In genomic region chr8:64422850-64423214, GRCm38 (mm10) we compare ENCODE assay signal across 19 mouse cellular contexts.
DNase-seq lines count a peak whose midpoint lies in the region; ATAC-seq lines count a peak whose summit lies in the region.
"Had no signal": no experiment of that assay in that cellular context is flagged by ENCODE, and none has a peak within 500 bp of the region (broad histone marks: within the 10 kb centered on the region; RNA-seq: fewer than 3 reads in every experiment).

No protein-coding gene starts in this region.

- peaks cover 16% of the 10 kb centered on the region for H3K4me1 ChIP-seq in forebrain, embryonic 12.5 days
- H3K4me1 ChIP-seq in forebrain, embryonic 10.5 days, result peaks cover 20% of the 10 kb centered on the region
- peaks cover 5% of the 10 kb centered on the region for H3K4me1 ChIP-seq in neural tube, embryonic 14.5 days (ENCODE audit: control insufficient read depth, insufficient read depth, low read length)
- H3K4me1 ChIP-seq in midbrain, embryonic 15.5 days, result peaks cover 9% of the 10 kb centered on the region
- no peaks in the 10 kb centered on the region for H3K4me1 ChIP-seq in kidney, embryonic 15.5 days
- H3K4me1 ChIP-seq: heart, embryonic 15.5 days; liver, embryonic 12.5 days had no signal

- no peaks in the 10 kb centered on the region for H3K36me3 ChIP-seq in forebrain, embryonic 12.5 days (replicated peaks)
- H3K36me3 ChIP-seq in forebrain, embryonic 10.5 days (replicated peaks), result no peaks in the 10 kb centered on the region
- H3K36me3 ChIP-seq in neural tube, embryonic 14.5 days (ENCODE audit: control insufficient read depth, insufficient read depth, low read length), result no peaks in the 10 kb centered on the region
- no peaks in the 10 kb centered on the region for H3K36me3 ChIP-seq in midbrain, embryonic 15.5 days (replicated peaks)
- no peaks in the 10 kb centered on the region for H3K36me3 ChIP-seq in kidney, embryonic 15.5 days
- H3K36me3 ChIP-seq: heart, embryonic 15.5 days; limb, embryonic 13.5 days; liver, embryonic 12.5 days had no signal

- 41% methylated on average over 4 of the region's 4 CpGs for WGBS in forebrain, embryonic 12.5 days
- 62% methylated on average over 4 of the region's 4 CpGs for WGBS in forebrain, embryonic 10.5 days
- WGBS in neural tube, embryonic 14.5 days, result 38% methylated on average over 4 of the region's 4 CpGs
- 17% methylated on average over 4 of the region's 4 CpGs for WGBS in midbrain, embryonic 15.5 days
- 81% methylated on average over 4 of the region's 4 CpGs for WGBS in kidney, embryonic 15.5 days

- ATAC-seq in forebrain, embryonic 12.5 days (ENCODE audit: low FRiP score), result peak; percentile 27; the same call in 1 of the 2 replicates
- 0 out of 2 replicates have a peak, but pooled peaks have one; percentile 6 for ATAC-seq in neural tube, embryonic 14.5 days (ENCODE audit: low read depth)
- peak; percentile 52; the same call in 1 of the 2 replicates for ATAC-seq in midbrain, embryonic 15.5 days (replicated peaks)
- no peak for ATAC-seq in kidney, embryonic 15.5 days (replicated peaks; ENCODE audit: low FRiP score)
- ATAC-seq: liver, embryonic 12.5 days had no signal

- no peak overlapping the region for H3K4me2 ChIP-seq in forebrain, embryonic 12.5 days
- no peak overlapping the region for H3K4me2 ChIP-seq in neural tube, embryonic 14.5 days (ENCODE audit: low read depth, low read length)
- no peak overlapping the region for H3K4me2 ChIP-seq in midbrain, embryonic 15.5 days
- no peak overlapping the region for H3K4me2 ChIP-seq in kidney, embryonic 15.5 days
- H3K4me2 ChIP-seq: heart, embryonic 15.5 days; limb, embryonic 13.5 days; liver, embryonic 12.5 days had no signal

- no peak for DNase-seq in forebrain, embryonic 10.5 days (ENCODE audit: extremely low spot score, low spot score)
- DNase-seq in neural tube, embryonic 10.5 days (ENCODE audit: extremely low spot score, low spot score), result no peak
- no peak for DNase-seq in thymus, adult 18-20 months
- DNase-seq: adrenal gland, postnatal 14 days; cerebellum, adult 8-10 months; heart, postnatal 36 days; kidney, adult 8-10 months; kidney, postnatal 36 days; lung, adult 18-20 months; lung, postnatal 14 days; thymus, adult 2 months; thymus, postnatal 4 days had no signal

- no peaks in the 10 kb centered on the region for H3K27me3 ChIP-seq in forebrain, embryonic 12.5 days
- no peaks in the 10 kb centered on the region for H3K27me3 ChIP-seq in forebrain, embryonic 10.5 days (ENCODE audit: poor library complexity, severe bottlenecking)
- H3K27me3 ChIP-seq in neural tube, embryonic 14.5 days (ENCODE audit: control insufficient read depth, insufficient read depth, low read length), result no peaks in the 10 kb centered on the region
- H3K27me3 ChIP-seq in midbrain, embryonic 15.5 days (replicated peaks), result no peaks in the 10 kb centered on the region
- H3K27me3 ChIP-seq in kidney, embryonic 15.5 days, result no peaks in the 10 kb centered on the region
- H3K27me3 ChIP-seq: heart, embryonic 15.5 days; limb, embryonic 13.5 days; liver, embryonic 12.5 days had no signal

- no peak overlapping the region for H3K4me3 ChIP-seq in forebrain, embryonic 12.5 days (replicated peaks)
- no peak overlapping the region for H3K4me3 ChIP-seq in forebrain, embryonic 10.5 days
- H3K4me3 ChIP-seq in neural tube, embryonic 14.5 days (ENCODE audit: low read depth, low read length), result no peak overlapping the region
- no peak overlapping the region for H3K4me3 ChIP-seq in midbrain, embryonic 15.5 days
- no peak overlapping the region for H3K4me3 ChIP-seq in kidney, embryonic 15.5 days (replicated peaks)
- H3K4me3 ChIP-seq: heart, embryonic 15.5 days; limb, embryonic 13.5 days; liver, embryonic 12.5 days had no signal

- no peak overlapping the region for H3K27ac ChIP-seq in forebrain, embryonic 12.5 days
- H3K27ac ChIP-seq in forebrain, embryonic 10.5 days, result no peak overlapping the region
- H3K27ac ChIP-seq in neural tube, embryonic 14.5 days (ENCODE audit: low read depth, low read length), result no peak overlapping the region
- H3K27ac ChIP-seq in midbrain, embryonic 15.5 days, result no peak overlapping the region
- H3K27ac ChIP-seq in kidney, embryonic 15.5 days, result no peak overlapping the region
- H3K27ac ChIP-seq: heart, embryonic 15.5 days; limb, embryonic 13.5 days; liver, embryonic 12.5 days had no signal

- H3K9me3 ChIP-seq in forebrain, embryonic 12.5 days, result no peaks in the 10 kb centered on the region
- no peaks in the 10 kb centered on the region for H3K9me3 ChIP-seq in forebrain, embryonic 10.5 days
- H3K9me3 ChIP-seq in neural tube, embryonic 14.5 days (ENCODE audit: control insufficient read depth, low read length), result no peaks in the 10 kb centered on the region
- H3K9me3 ChIP-seq in midbrain, embryonic 15.5 days, result no peaks in the 10 kb centered on the region
- H3K9me3 ChIP-seq in kidney, embryonic 15.5 days (replicated peaks), result no peaks in the 10 kb centered on the region
- H3K9me3 ChIP-seq: heart, embryonic 15.5 days; limb, embryonic 13.5 days; liver, embryonic 12.5 days had no signal

- no peak overlapping the region for H3K9ac ChIP-seq in forebrain, embryonic 12.5 days
- H3K9ac ChIP-seq in neural tube, embryonic 14.5 days (replicated peaks; ENCODE audit: low read depth, low read length), result no peak overlapping the region
- H3K9ac ChIP-seq in midbrain, embryonic 15.5 days, result no peak overlapping the region
- no peak overlapping the region for H3K9ac ChIP-seq in kidney, embryonic 15.5 days
- H3K9ac ChIP-seq: heart, embryonic 15.5 days; limb, embryonic 13.5 days; liver, embryonic 12.5 days had no signal
